Mouse (Mus musculus): ENCODE results near the gene Gpd1.

DNA sequence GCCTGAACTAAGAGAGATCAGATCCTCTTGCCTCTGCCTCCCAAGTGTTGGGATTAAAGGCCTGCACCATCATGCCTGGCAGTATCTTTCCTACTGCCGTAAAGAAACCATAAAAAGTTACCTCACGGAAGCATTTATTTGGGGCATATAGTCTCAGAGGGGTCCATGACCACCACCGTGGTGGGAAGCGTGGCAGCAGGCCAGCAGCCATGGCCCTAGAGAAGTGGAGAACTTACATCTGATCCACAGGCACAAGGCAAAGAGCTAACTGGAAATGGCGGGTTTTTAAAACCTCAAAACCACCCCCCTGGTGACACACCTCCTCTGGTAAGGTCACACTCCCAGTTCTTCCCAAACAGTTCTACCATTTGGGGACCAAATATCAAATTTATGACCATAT is 10.9 kb downstream of the Gpd1 start:
- TF ChIP-seq SIN3A (IDR thresholded peaks at IDR 0.05; ENCODE audit: low read length) = no peak
- TF ChIP-seq PAX5 (IDR thresholded peaks at IDR 0.05; ENCODE audit: low read length) = no peak
- TF ChIP-seq USF1 (IDR thresholded peaks at IDR 0.05; ENCODE audit: low read depth, low read length) = no peak
- no peak for TF ChIP-seq CTCF (conservative IDR thresholded peaks at IDR 0.05 in 1 of 2, IDR thresholded peaks at IDR 0.05 in 1 of 2; ENCODE audit: low read depth in 2 of 2, low read length in 2 of 2)
- no peak for TF ChIP-seq ELF1 (IDR thresholded peaks at IDR 0.05; ENCODE audit: low read depth, low read length)
- TF ChIP-seq MAX (IDR thresholded peaks at IDR 0.05; ENCODE audit: low read length) = no peak
- TF ChIP-seq CHD1 (IDR thresholded peaks at IDR 0.05; ENCODE audit: low read depth, low read length) = no peak
